Mouse (Mus musculus) cerebellum, adult 2 months (tissue): ENCODE data around the gene Olfr71.

Experiments used
- CTCF ChIP-seq: fragments of 200-500 bp; IDR thresholded peaks from 2 replicates; pipeline ENCODE4 v1.5.1; 2011; ENCODE audit warnings: low read depth, mild to moderate bottlenecking, control low read depth, low read length, moderate library complexity, borderline replicate concordance; ENCODE audit not compliant: insufficient read depth
- POLR2A ChIP-seq: fragments of 200-500 bp; IDR thresholded peaks from 2 replicates; pipeline ENCODE4 v1.6.1; 2011; ENCODE audit warnings: low read length, control low read depth, borderline replicate concordance; ENCODE audit not compliant: insufficient read depth

DNA sequence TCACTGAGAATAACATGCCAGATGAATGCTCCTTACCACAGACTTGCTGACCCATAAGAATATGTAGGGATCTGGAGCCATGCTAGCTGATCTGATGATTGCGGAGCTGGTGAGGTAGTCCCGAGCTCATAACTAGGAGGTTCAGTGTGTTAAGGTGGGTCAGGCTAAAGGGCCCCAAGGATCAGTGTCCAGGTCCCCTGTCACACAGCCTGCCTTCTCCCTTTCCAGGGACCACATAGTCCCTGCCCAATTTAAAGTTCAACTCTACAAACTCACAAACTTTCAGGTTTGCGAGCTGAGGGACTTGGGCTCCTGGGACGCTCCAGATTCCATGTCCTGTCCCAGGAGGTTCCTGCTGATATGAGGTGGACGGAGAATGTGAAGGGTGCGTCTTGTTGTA, 9.3 kb downstream of the Olfr71 start, which contains the start of gene Olfr70:
- TF ChIP-seq CTCF (no peak), POLR2A (no peak)
